Comparison of ENCODE assay signal across 22 mouse cellular contexts in genomic region chr3:96678456-96678855, GRCm38 (mm10). TPM values are rescaled to one million over a fixed set of nuclear protein-coding genes. Genes with fewer than 3 reads are reported as not detected.
"Had no signal": no experiment of that assay in that cellular context is flagged by ENCODE, and none has a peak within 500 bp of the region (broad histone marks: within the 10 kb centered on the region; RNA-seq: fewer than 3 reads in every experiment).

No protein-coding gene starts in this region.

- H3K4me2 ChIP-seq: kidney, embryonic 15.5 days; limb, embryonic 12.5 days; limb, embryonic 15.5 days; liver, embryonic 11.5 days; lung, embryonic 14.5 days; midbrain, embryonic 12.5 days; midbrain, embryonic 15.5 days had no signal

- H3K27me3 ChIP-seq: limb, embryonic 15.5 days; midbrain, embryonic 15.5 days had no signal

- DNase-seq: kidney, adult 11 months; kidney, adult 8-10 months; kidney, postnatal 10 days; kidney, postnatal 36 days; left cerebral cortex, postnatal 4 days; liver, postnatal 0 days; lung, embryonic 14.5 days; right cerebral cortex, postnatal 4 days; thymus, postnatal 14 days; thymus, postnatal 4 days had no signal

- H3K4me3 ChIP-seq: kidney, embryonic 15.5 days; limb, embryonic 12.5 days; limb, embryonic 15.5 days; midbrain, embryonic 12.5 days; midbrain, embryonic 15.5 days; myocyte had no signal

- H3K9ac ChIP-seq: kidney, embryonic 15.5 days; limb, embryonic 12.5 days; limb, embryonic 15.5 days; liver, embryonic 14.5 days; liver, postnatal 0 days; lung, embryonic 14.5 days; midbrain, embryonic 12.5 days; midbrain, embryonic 15.5 days had no signal

- H3K36me3 ChIP-seq: kidney, embryonic 15.5 days; limb, embryonic 12.5 days; limb, embryonic 15.5 days; midbrain, embryonic 12.5 days; midbrain, embryonic 15.5 days had no signal

- ATAC-seq: liver, postnatal 0 days; lung, postnatal 0 days; midbrain, embryonic 15.5 days had no signal

- H3K9me3 ChIP-seq: kidney, embryonic 15.5 days; limb, embryonic 12.5 days; limb, embryonic 15.5 days; midbrain, embryonic 12.5 days; midbrain, embryonic 15.5 days had no signal

- H3K27ac ChIP-seq: kidney, embryonic 15.5 days; limb, embryonic 12.5 days; limb, embryonic 15.5 days; liver, embryonic 14.5 days; macrophage; midbrain, embryonic 12.5 days; midbrain, embryonic 15.5 days had no signal

RNA-seq across cellular contexts. Expression of gene Gm42957, which starts 43.2 kb away (rescaled TPM):
- polyA plus RNA-seq: liver, postnatal 0 days; lung, postnatal 0 days; macrophage; midbrain, embryonic 12.5 days; neural tube, embryonic 11.5 days; neural tube, embryonic 14.5 days had no signal
